Mouse (Mus musculus) ES-Bruce4 (cell line): ENCODE measurements at regions not wholly inside any gene's neighbourhood (a gene's known extent, or its start where the extent isn't known, plus 50 kb on each side); places are given as distances from the start of the nearest gene placed in this dataset.

Source experiments
- H3K27ac ChIP-seq: 2 replicates; pipeline ENCODE4 v1.5.1; 2012; ENCODE audit warnings: low read length, inconsistent platforms; ENCODE audit not compliant: insufficient read depth
- H3K27me3 ChIP-seq: 2 replicates; pipeline ENCODE4 v1.6.1; 2012; ENCODE audit warnings: mild to moderate bottlenecking, low read length, inconsistent platforms; ENCODE audit not compliant: control insufficient read depth, poor library complexity, insufficient read depth, severe bottlenecking
- H3K36me3 ChIP-seq: 2 replicates; pipeline ENCODE4 v1.6.1; 2012; ENCODE audit warnings: inconsistent platforms, mild to moderate bottlenecking, low read length, moderate library complexity; ENCODE audit not compliant: control insufficient read depth, poor library complexity, insufficient read depth, severe bottlenecking
- H3K4me1 ChIP-seq: one replicate; pipeline ENCODE4 v1.8.1; 2011; ENCODE audit warnings: low read length; ENCODE audit not compliant: control insufficient read depth, insufficient read depth
- H3K4me3 ChIP-seq: 2 replicates; pipeline ENCODE4 v1.5.1; 2011; ENCODE audit warnings: low read depth, mild to moderate bottlenecking, low read length
- H3K9ac ChIP-seq: 2 replicates; pipeline ENCODE4 v1.6.1; 2012; ENCODE audit warnings: low read depth, mild to moderate bottlenecking, inconsistent platforms; ENCODE audit not compliant: poor library complexity, severe bottlenecking
- H3K9me3 ChIP-seq: replicated peaks from 2 replicates; pipeline ENCODE4 v1.6.1; 2012; ENCODE audit warnings: mild to moderate bottlenecking, low read length, inconsistent platforms; ENCODE audit not compliant: control insufficient read depth, poor library complexity, insufficient read depth, severe bottlenecking
- CTCF ChIP-seq: IDR thresholded peaks from one replicate; pipeline ENCODE4 v1.8.1; 2011; ENCODE audit warnings: low read depth, low read length
- EP300 ChIP-seq: IDR thresholded peaks from 2 replicates; pipeline ENCODE4 v1.6.1; 2011; ENCODE audit warnings: low read depth, low read length; ENCODE audit not compliant: insufficient read depth
- POLR2A ChIP-seq: IDR thresholded peaks from one replicate; pipeline ENCODE4 v1.8.1; 2011; ENCODE audit warnings: low read length; ENCODE audit not compliant: insufficient read depth

DNA sequence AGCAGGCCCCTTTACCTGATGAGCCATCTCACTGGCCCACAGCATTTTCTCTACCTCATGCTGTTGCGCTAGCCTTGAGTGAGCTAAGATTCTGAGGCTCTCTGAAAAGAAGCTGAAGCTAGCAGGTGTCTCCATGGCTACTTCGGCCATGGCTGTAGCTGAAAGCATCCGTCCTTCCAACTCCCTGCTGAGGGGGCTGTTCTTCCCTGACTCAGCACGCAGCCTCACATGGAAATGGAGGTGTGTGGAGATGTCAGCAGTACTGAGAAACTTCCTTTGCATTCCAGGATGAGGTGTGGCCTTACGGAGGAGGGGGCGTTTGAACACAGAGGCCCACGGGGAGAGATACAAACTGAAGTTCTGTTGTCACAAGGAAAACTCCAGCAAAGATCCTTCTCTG, 201.0 kb downstream of the 3110018I06Rik start:
- Histone ChIP-seq H3K27ac (no peak overlapping the region), H3K9ac (no peak overlapping the region), H3K9me3 (no peaks in the 10 kb centered on the region), H3K4me1 (no peaks in the 10 kb centered on the region), H3K27me3 (no peaks in the 10 kb centered on the region), H3K36me3 (no peaks in the 10 kb centered on the region), H3K4me3 (no peak overlapping the region)
- TF ChIP-seq EP300 = no peak
- TF ChIP-seq CTCF = no peak
- TF ChIP-seq POLR2A = no peak

DNA sequence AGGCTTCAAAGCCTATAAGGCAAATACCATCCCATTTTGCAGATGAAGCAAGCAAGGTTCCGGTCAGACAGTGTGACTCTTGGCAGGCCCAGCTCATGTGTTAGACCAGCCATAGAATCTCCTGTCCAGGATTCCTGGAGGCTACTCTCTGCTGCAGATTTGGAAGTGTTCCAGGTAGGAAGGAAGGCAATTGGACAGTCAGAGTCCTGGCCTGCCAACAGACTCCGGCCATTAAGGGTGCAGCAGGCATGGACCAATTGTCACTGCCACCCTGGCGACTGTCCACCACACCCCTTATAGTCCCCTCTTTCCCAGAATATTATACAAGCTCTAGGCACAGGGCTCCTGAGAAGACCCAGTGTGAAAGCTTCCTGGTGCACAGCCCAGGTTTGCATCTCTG, 201.6 kb downstream of the 3110018I06Rik start:
- H3K36me3 ChIP-seq = no peaks in the 10 kb centered on the region
- H3K27ac ChIP-seq = no peak overlapping the region
- no peaks in the 10 kb centered on the region for H3K9me3 ChIP-seq
- H3K9ac ChIP-seq = no peak overlapping the region
- TF ChIP-seq POLR2A (no peak), CTCF (no peak), EP300 (no peak)
- no peaks in the 10 kb centered on the region for H3K4me1 ChIP-seq
- H3K4me3 ChIP-seq = no peak overlapping the region
- no peaks in the 10 kb centered on the region for H3K27me3 ChIP-seq

GRCm38 (mm10) chr12:107693693-107694092, 205.3 kb downstream of the 3110018I06Rik start:
- no peaks in the 10 kb centered on the region for H3K9me3 ChIP-seq
- H3K4me3 ChIP-seq = no peak overlapping the region
- H3K36me3 ChIP-seq = no peaks in the 10 kb centered on the region
- no peak overlapping the region for H3K9ac ChIP-seq
- H3K4me1 ChIP-seq = no peaks in the 10 kb centered on the region
- TF ChIP-seq CTCF = no peak
- no peak for TF ChIP-seq POLR2A
- no peak for TF ChIP-seq EP300
- H3K27me3 ChIP-seq = no peaks in the 10 kb centered on the region
- no peak overlapping the region for H3K27ac ChIP-seq

DNA sequence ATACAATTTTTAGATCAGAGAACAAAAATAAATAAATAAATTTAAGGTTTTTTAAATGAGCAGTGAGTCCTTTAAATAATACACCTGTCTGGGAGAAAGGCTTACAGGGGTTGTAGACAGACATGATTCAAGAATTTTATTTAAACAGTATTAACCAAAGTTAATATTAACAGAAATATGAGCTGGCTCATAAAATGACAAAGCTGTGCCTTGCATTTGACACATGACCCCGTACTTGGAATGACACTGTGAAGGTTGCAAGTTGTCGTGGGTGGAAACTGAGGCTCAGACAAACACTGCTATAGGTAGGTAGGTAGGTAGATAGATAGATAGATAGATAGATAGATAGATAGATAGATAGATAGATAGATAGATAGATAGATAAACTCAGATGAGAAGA, 206.6 kb downstream of the 3110018I06Rik start:
- H3K4me1 ChIP-seq = no peaks in the 10 kb centered on the region
- no peaks in the 10 kb centered on the region for H3K27me3 ChIP-seq
- TF ChIP-seq EP300 (no peak), CTCF (no peak), POLR2A (no peak)
- H3K9ac ChIP-seq = no peak overlapping the region
- no peak overlapping the region for H3K27ac ChIP-seq
- H3K4me3 ChIP-seq = no peak overlapping the region
- no peaks in the 10 kb centered on the region for H3K36me3 ChIP-seq
- H3K9me3 ChIP-seq = no peaks in the 10 kb centered on the region

DNA sequence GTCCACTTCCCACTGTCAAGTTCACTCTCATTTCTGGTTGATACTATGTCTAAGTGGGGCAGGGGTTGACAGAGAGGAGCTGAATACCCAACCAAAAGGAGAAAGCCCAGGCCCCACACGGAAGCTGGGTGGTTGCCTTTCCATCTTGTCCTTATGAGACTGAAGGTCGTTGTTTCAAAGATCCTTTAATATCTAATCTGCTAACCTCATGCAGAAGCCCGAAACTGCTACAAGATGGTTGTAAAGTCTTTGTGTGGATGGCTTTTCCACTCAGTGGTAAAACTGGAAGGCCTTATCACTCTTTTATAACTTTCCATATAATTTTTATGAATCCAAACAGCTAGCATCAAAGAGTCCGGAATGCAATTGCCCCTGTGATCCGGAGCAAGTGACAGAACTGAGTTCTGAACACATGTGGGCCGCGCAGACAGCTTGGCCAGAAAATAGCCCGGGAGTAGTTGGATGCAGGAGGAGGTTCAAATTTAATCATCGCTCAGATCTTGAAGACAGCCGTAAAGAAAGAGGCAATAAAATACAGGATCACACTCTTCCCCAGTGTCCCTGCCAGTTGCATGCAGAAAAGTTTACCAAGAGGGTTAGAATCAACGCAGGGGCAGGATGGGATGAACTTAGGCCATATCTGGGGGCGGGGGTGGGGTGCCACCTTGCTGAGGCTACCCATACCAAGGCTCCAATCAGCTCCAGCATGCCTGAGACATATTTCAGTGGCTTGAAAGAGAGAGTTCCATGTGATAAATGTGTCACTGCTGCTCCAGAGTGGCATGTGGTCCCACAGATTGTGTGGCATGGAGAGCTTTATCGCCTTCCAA, 207.2 kb downstream of the 3110018I06Rik start:
- no peak overlapping the region for H3K4me3 ChIP-seq

GRCm38 (mm10) chr12:107700317-107700716, 211.9 kb downstream of the 3110018I06Rik start:
- H3K4me1 ChIP-seq = no peaks in the 10 kb centered on the region
- H3K27ac ChIP-seq = no peak overlapping the region
- TF ChIP-seq EP300 (no peak), CTCF (no peak), POLR2A (no peak)
- no peaks in the 10 kb centered on the region for H3K36me3 ChIP-seq
- H3K27me3 ChIP-seq = no peaks in the 10 kb centered on the region
- no peak overlapping the region for H3K9ac ChIP-seq
- H3K9me3 ChIP-seq = no peaks in the 10 kb centered on the region
- no peak overlapping the region for H3K4me3 ChIP-seq

More for the DNA sequence above, 207.2 kb downstream of the 3110018I06Rik start:
- H3K36me3 ChIP-seq = no peaks in the 10 kb centered on the region
- no peak overlapping the region for H3K27ac ChIP-seq
- TF ChIP-seq CTCF (no peak), POLR2A (no peak), EP300 (no peak)
- no peaks in the 10 kb centered on the region for H3K27me3 ChIP-seq
- no peak overlapping the region for H3K9ac ChIP-seq
- no peaks in the 10 kb centered on the region for H3K4me1 ChIP-seq
- H3K9me3 ChIP-seq = no peaks in the 10 kb centered on the region
